Mouse (Mus musculus) heart, embryonic 10.5 days (tissue): ENCODE data around the gene Tiparp. TPM values are rescaled to one million over a fixed set of nuclear protein-coding genes. Genes with fewer than 3 reads are reported as not detected.

ENCODE experiments used
- DNase-seq: peaks from one replicate; pipeline ENCODE4 v3.0.0-alpha.2; 2017; ENCODE audit warnings: low spot score
- H3K27ac ChIP-seq: fragments of 300-500 bp; sonication (generic); 2 replicates; pipeline ENCODE4 v1.5.1; 2016; ENCODE audit warnings: mild to moderate bottlenecking
- H3K27me3 ChIP-seq: fragments of 300-500 bp; sonication (generic); 2 replicates; pipeline ENCODE4 v1.6.1; 2016; ENCODE audit warnings: mild to moderate bottlenecking; ENCODE audit not compliant: poor library complexity, insufficient read depth, severe bottlenecking
- H3K36me3 ChIP-seq: fragments of 300-500 bp; sonication (generic); 2 replicates; pipeline ENCODE4 v1.6.1; 2016; ENCODE audit warnings: mild to moderate bottlenecking, moderate library complexity
- H3K4me1 ChIP-seq: fragments of 300-500 bp; sonication (generic); 2 replicates; pipeline ENCODE4 v1.6.1; 2016; ENCODE audit warnings: mild to moderate bottlenecking
- H3K4me3 ChIP-seq: fragments of 300-500 bp; sonication (generic); 2 replicates; pipeline ENCODE4 v1.5.1; 2016; ENCODE audit warnings: mild to moderate bottlenecking, moderate library complexity
- H3K9me3 ChIP-seq: fragments of 300-500 bp; sonication (generic); 2 replicates; pipeline ENCODE4 v1.6.1; 2016; ENCODE audit warnings: mild to moderate bottlenecking, moderate library complexity
- WGBS: fragments of 180-500 bp; shearing (Covaris S2); methylation state at CpG from one replicate; pipeline ENCODE4 v1.1.7; 2016; 5-methylcytosine and 5-hydroxymethylcytosine counted together
- polyA plus RNA-seq: library from polyadenylated mRNA; unstranded; fragments of >200 nt; fragmentation: Nextera tagmentation; extraction: Ambion mirVana; gene quantifications from 2 replicates; pipeline ENCODE4 v1.2.1, GENCODE M21; 2016

The Tiparp gene
- polyA plus RNA-seq, 1 experiment from 2014 or later, result 51.3 TPM

GRCm38 (mm10) chr3:65516526-65516925 is 11.7 kb upstream of the Tiparp start:
- Histone ChIP-seq H3K27ac (no peak overlapping the region), H3K4me3 (no peak overlapping the region)

GRCm38 (mm10) chr3:65517141-65517540 is 11.1 kb upstream of the Tiparp start:
- 34% methylated on average over 9 of the region's 9 CpGs for WGBS
- Histone ChIP-seq H3K27me3 (no peaks in the 10 kb centered on the region), H3K36me3 (no peaks in the 10 kb centered on the region), H3K27ac (peak overlapping the region; percentile 54; the same call in 1 of the 2 replicates), H3K4me3 (no peak overlapping the region), H3K9me3 (no peaks in the 10 kb centered on the region), H3K4me1 (peaks cover 9% of the 10 kb centered on the region; the same call in 1 of the 2 replicates)
- no peak for DNase-seq

More at GRCm38 (mm10) chr3:65516526-65516925, 11.7 kb upstream of the Tiparp start:
- DNase-seq, result no peak
- Histone ChIP-seq H3K9me3 (no peaks in the 10 kb centered on the region), H3K27me3 (no peaks in the 10 kb centered on the region), H3K36me3 (no peaks in the 10 kb centered on the region), H3K4me1 (peaks cover 9% of the 10 kb centered on the region; the same call in 1 of the 2 replicates)
- WGBS, result 73% methylated on average over 1 of the region's 1 CpGs

GRCm38 (mm10) chr3:65517747-65518527 is 10.3 kb upstream of the Tiparp start:
- H3K36me3 ChIP-seq, result no peaks in the 10 kb centered on the region
- H3K9me3 ChIP-seq, result no peaks in the 10 kb centered on the region
- H3K27me3 ChIP-seq, result no peaks in the 10 kb centered on the region
- no peak for DNase-seq
- H3K27ac ChIP-seq, result peak overlapping the region; percentile 54; the same call in 1 of the 2 replicates
- H3K4me3 ChIP-seq, result peak overlapping the region; percentile 9; the same call in 1 of the 2 replicates
- WGBS, result 54% methylated on average over 13 of the region's 13 CpGs
- peaks cover 9% of the 10 kb centered on the region; the same call in 1 of the 2 replicates for H3K4me1 ChIP-seq

- Histone ChIP-seq H3K4me3 (no peak overlapping the region), H3K27ac (no peak overlapping the region), H3K4me1 (peaks cover 9% of the 10 kb centered on the region; the same call in 1 of the 2 replicates), H3K9me3 (no peaks in the 10 kb centered on the region), H3K36me3 (no peaks in the 10 kb centered on the region), H3K27me3 (no peaks in the 10 kb centered on the region)
- WGBS, result 71% methylated on average over 1 of the region's 1 CpGs
- no peak for DNase-seq
These were observed 6.8 kb upstream of the Tiparp start for GRCm38 (mm10) chr3:65521391-65521790.

- no peaks in the 10 kb centered on the region for H3K36me3 ChIP-seq
- H3K27ac ChIP-seq, result no peak overlapping the region
- H3K9me3 ChIP-seq, result no peaks in the 10 kb centered on the region
- no peaks in the 10 kb centered on the region for H3K27me3 ChIP-seq
- H3K4me1 ChIP-seq, result no peaks in the 10 kb centered on the region
- H3K4me3 ChIP-seq, result no peak overlapping the region
- 66% methylated on average over 8 of the region's 8 CpGs for WGBS
- no peak for DNase-seq
These were observed 4.8 kb upstream of the Tiparp start for GRCm38 (mm10) chr3:65523397-65523796.

- no peaks in the 10 kb centered on the region for H3K36me3 ChIP-seq
- H3K4me1 ChIP-seq, result no peaks in the 10 kb centered on the region
- H3K9me3 ChIP-seq, result no peaks in the 10 kb centered on the region
- DNase-seq, result no peak
- no peaks in the 10 kb centered on the region for H3K27me3 ChIP-seq
- 75% methylated on average over 3 of the region's 3 CpGs for WGBS
- H3K4me3 ChIP-seq, result no peak overlapping the region
- H3K27ac ChIP-seq, result no peak overlapping the region
These were observed 2.5 kb upstream of the Tiparp start for GRCm38 (mm10) chr3:65525731-65526130.

- Histone ChIP-seq H3K36me3 (peaks cover 9% of the 10 kb centered on the region; the same call in 1 of the 2 replicates), H3K4me3 (peak overlapping the region; percentile 95), H3K27ac (peak overlapping the region; percentile 98), H3K4me1 (no peaks in the 10 kb centered on the region), H3K27me3 (no peaks in the 10 kb centered on the region), H3K9me3 (no peaks in the 10 kb centered on the region)
- 22% methylated on average over 3 of the region's 3 CpGs for WGBS
- DNase-seq, result no peak
These were observed 1.0 kb upstream of the Tiparp start for GRCm38 (mm10) chr3:65527196-65527595.

GRCm38 (mm10) chr3:65528614-65529470 is 632 bp downstream of the Tiparp start:
- H3K27ac ChIP-seq, result peak overlapping the region; percentile 98
- WGBS, result under 1% methylated on average over 96 of the region's 97 CpGs
- peak; percentile 91 for DNase-seq
- peak overlapping the region; percentile 95 for H3K4me3 ChIP-seq
- no peaks in the 10 kb centered on the region for H3K27me3 ChIP-seq
- no peaks in the 10 kb centered on the region for H3K9me3 ChIP-seq
- peaks cover 17% of the 10 kb centered on the region for H3K36me3 ChIP-seq
- peaks cover 3% of the 10 kb centered on the region; the same call in 1 of the 2 replicates for H3K4me1 ChIP-seq

GRCm38 (mm10) chr3:65529471-65530215 is 1.4 kb downstream of the Tiparp start:
- peak overlapping the region; percentile 98 for H3K27ac ChIP-seq
- peaks cover 6% of the 10 kb centered on the region; the same call in 1 of the 2 replicates for H3K4me1 ChIP-seq
- no peak for DNase-seq
- WGBS, result 4% methylated on average over 19 of the region's 19 CpGs
- no peaks in the 10 kb centered on the region for H3K9me3 ChIP-seq
- H3K36me3 ChIP-seq, result peaks cover 17% of the 10 kb centered on the region
- no peaks in the 10 kb centered on the region for H3K27me3 ChIP-seq
- H3K4me3 ChIP-seq, result peak overlapping the region; percentile 95

GRCm38 (mm10) chr3:65533014-65533413 is 4.8 kb downstream of the Tiparp start:
- Histone ChIP-seq H3K4me3 (no peak overlapping the region), H3K27me3 (no peaks in the 10 kb centered on the region), H3K9me3 (no peaks in the 10 kb centered on the region), H3K27ac (no peak overlapping the region), H3K36me3 (peaks cover 17% of the 10 kb centered on the region), H3K4me1 (peaks cover 28% of the 10 kb centered on the region)
- WGBS, result 63% methylated on average over 2 of the region's 2 CpGs
- DNase-seq, result no peak

- H3K9me3 ChIP-seq, result no peaks in the 10 kb centered on the region
- H3K27me3 ChIP-seq, result no peaks in the 10 kb centered on the region
- 42% methylated on average over 3 of the region's 3 CpGs for WGBS
- no peak overlapping the region for H3K4me3 ChIP-seq
- H3K27ac ChIP-seq, result no peak overlapping the region
- peaks cover 17% of the 10 kb centered on the region for H3K36me3 ChIP-seq
- peak; percentile 77 for DNase-seq
- H3K4me1 ChIP-seq, result peaks cover 28% of the 10 kb centered on the region
These were observed 5.4 kb downstream of the Tiparp start for GRCm38 (mm10) chr3:65533598-65533997.

GRCm38 (mm10) chr3:65534488-65534887 is 6.3 kb downstream of the Tiparp start:
- 71% methylated on average over 2 of the region's 2 CpGs for WGBS

More at GRCm38 (mm10) chr3:65534488-65534887, 6.3 kb downstream of the Tiparp start:
- no peak for DNase-seq
- Histone ChIP-seq H3K36me3 (peaks cover 17% of the 10 kb centered on the region), H3K4me1 (peaks cover 28% of the 10 kb centered on the region), H3K27ac (no peak overlapping the region), H3K9me3 (no peaks in the 10 kb centered on the region), H3K27me3 (no peaks in the 10 kb centered on the region), H3K4me3 (no peak overlapping the region)
